8 mouse cellular contexts compared by ENCODE assay signal in the genomic region with DNA sequence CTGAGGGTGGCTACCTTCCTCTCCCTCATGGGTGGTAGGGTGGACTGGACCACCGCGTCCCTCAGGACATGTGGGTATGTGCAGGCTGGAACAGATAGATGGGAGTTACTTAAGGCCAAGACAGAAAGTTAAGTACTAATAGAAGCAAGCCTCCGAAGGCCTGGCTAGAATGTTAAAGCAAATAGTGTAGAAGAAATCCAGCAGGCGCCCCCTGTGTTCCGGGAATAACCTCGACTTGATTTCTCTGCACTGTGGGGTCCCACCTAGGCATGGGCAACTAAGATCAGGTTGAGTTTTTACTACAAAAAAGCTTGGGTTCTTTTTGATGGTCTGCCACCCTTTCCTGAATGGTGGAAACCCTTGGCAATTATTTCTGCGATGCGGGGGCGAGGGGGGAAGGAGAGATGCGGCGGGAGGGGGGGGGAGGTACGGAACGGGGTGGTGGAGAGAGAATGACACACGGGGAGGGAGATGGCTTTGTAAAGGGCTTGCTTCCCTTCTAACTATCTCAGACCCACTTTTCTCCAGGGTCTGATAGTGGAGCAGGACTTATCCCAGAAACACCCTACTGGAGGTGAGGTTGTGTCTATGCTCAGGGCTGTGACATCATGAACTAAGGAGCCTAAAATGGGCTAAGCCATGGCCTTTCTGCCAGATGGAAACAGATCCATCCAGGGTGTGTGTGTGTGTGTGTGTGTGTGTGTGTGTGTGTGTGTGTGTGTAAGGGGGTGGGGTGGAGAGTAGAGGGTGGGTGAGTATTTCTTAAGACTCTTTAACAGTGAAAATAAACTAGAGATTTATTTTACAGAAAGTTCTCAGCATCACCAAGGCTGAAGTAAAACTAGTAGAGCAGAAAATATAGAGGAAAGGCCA. TPM values are rescaled to one million over a fixed set of nuclear protein-coding genes. Genes with fewer than 3 reads are reported as not detected.
DNase-seq lines count a peak whose midpoint lies in the region; ATAC-seq and TF ChIP-seq lines count a peak whose summit lies in the region.

No protein-coding gene starts in this region.

- H3K9me3 ChIP-seq in embryonic facial prominence, embryonic 11.5 days (replicated peaks; ENCODE audit: control insufficient read depth, low read length) = no peaks in the 10 kb centered on the region
- no peaks in the 10 kb centered on the region for H3K9me3 ChIP-seq in hindbrain, embryonic 11.5 days (ENCODE audit: control insufficient read depth, low read length)
- H3K9me3 ChIP-seq in midbrain, postnatal 0 days (ENCODE audit: low read length) = no peaks in the 10 kb centered on the region

- peaks cover 2% of the 10 kb centered on the region for H3K4me1 ChIP-seq in embryonic facial prominence, embryonic 11.5 days (ENCODE audit: control insufficient read depth, insufficient read depth, low read length)
- peaks cover 6% of the 10 kb centered on the region; the same call in 1 of the 2 replicates for H3K4me1 ChIP-seq in hindbrain, embryonic 11.5 days (replicated peaks; ENCODE audit: control insufficient read depth, insufficient read depth, low read length)
- peaks cover 14% of the 10 kb centered on the region for H3K4me1 ChIP-seq in midbrain, postnatal 0 days (ENCODE audit: insufficient read depth, low read length)

- H3K4me2 ChIP-seq in embryonic facial prominence, embryonic 11.5 days (ENCODE audit: low read depth, low read length) = no peak overlapping the region
- no peak overlapping the region for H3K4me2 ChIP-seq in hindbrain, embryonic 11.5 days (replicated peaks; ENCODE audit: low read depth, low read length)
- no peak overlapping the region for H3K4me2 ChIP-seq in midbrain, postnatal 0 days (ENCODE audit: low read depth, low read length, poor library complexity, severe bottlenecking)

- peak; percentile 10; the same call in 1 of the 2 replicates for ATAC-seq in embryonic facial prominence, embryonic 11.5 days (replicated peaks; ENCODE audit: insufficient number of reproducible peaks, low FRiP score, low TSS enrichment, low read depth)
- ATAC-seq in hindbrain, embryonic 11.5 days (ENCODE audit: low FRiP score) = 0 out of 2 replicates have a peak, but pooled peaks have one; percentile 21
- ATAC-seq in midbrain, postnatal 0 days (ENCODE audit: low FRiP score) = 0 out of 2 replicates have a peak, but pooled peaks have one; percentile 39

- H3K36me3 ChIP-seq in embryonic facial prominence, embryonic 11.5 days (replicated peaks; ENCODE audit: control insufficient read depth, insufficient read depth, low read depth, low read length) = no peaks in the 10 kb centered on the region
- no peaks in the 10 kb centered on the region for H3K36me3 ChIP-seq in hindbrain, embryonic 11.5 days (ENCODE audit: control insufficient read depth, insufficient read depth, low read length)
- H3K36me3 ChIP-seq in midbrain, postnatal 0 days (ENCODE audit: insufficient read depth, low read length) = no peaks in the 10 kb centered on the region

- TF ChIP-seq CTCF in layer of hippocampus, adult 2 months (conservative IDR thresholded peaks at IDR 0.05) = 0 out of 2 replicates have a peak, but pooled peaks have one; percentile 22
- TF ChIP-seq CTCF in midbrain, postnatal 0 days (IDR thresholded peaks at IDR 0.05) = 0 out of 2 replicates have a peak, but pooled peaks have one; percentile 13

- 80% methylated on average over 14 of the region's 14 CpGs for WGBS in embryonic facial prominence, embryonic 11.5 days
- WGBS in hindbrain, embryonic 11.5 days = 88% methylated on average over 13 of the region's 14 CpGs
- 66% methylated on average over 13 of the region's 14 CpGs for WGBS in midbrain, postnatal 0 days

- H3K27me3 ChIP-seq in embryonic facial prominence, embryonic 11.5 days (ENCODE audit: control insufficient read depth, insufficient read depth, low read length) = no peaks in the 10 kb centered on the region
- no peaks in the 10 kb centered on the region for H3K27me3 ChIP-seq in hindbrain, embryonic 11.5 days (ENCODE audit: control insufficient read depth, insufficient read depth, low read length)
- H3K27me3 ChIP-seq in midbrain, postnatal 0 days (ENCODE audit: insufficient read depth, low read length) = no peaks in the 10 kb centered on the region

- no peak overlapping the region for H3K9ac ChIP-seq in embryonic facial prominence, embryonic 11.5 days (replicated peaks; ENCODE audit: low read length)
- H3K9ac ChIP-seq in hindbrain, embryonic 11.5 days (ENCODE audit: low read depth, low read length) = no peak overlapping the region
- H3K9ac ChIP-seq in midbrain, postnatal 0 days (replicated peaks; ENCODE audit: low read length, poor library complexity, severe bottlenecking) = no peak overlapping the region

- no peak for DNase-seq in layer of hippocampus, adult 2 months (ENCODE audit: low spot score in 2 of 2)
- DNase-seq in layer of hippocampus, adult 8-10 months (ENCODE audit: low spot score in 2 of 2) = no peak
- no peak for DNase-seq in embryonic facial prominence, embryonic 11.5 days (ENCODE audit: low spot score)
- peak; percentile 15 for DNase-seq in hindbrain, embryonic 11.5 days (ENCODE audit: low spot score)
- DNase-seq in midbrain, postnatal 0 days (ENCODE audit: low spot score) = no peak
- no peak for DNase-seq in natural killer cell, adult 2 months (ENCODE audit: low spot score in 2 of 2)
- DNase-seq in gastrocnemius, adult 18-20 months (ENCODE audit: low spot score) = no peak
- DNase-seq in gastrocnemius, postnatal 4 days (ENCODE audit: low spot score in 2 of 2) = no peak

- H3K4me3 ChIP-seq in layer of hippocampus, adult 2 months = no peak overlapping the region; the same call in 1 of the 2 replicates
- no peak overlapping the region for H3K4me3 ChIP-seq in embryonic facial prominence, embryonic 11.5 days (ENCODE audit: low read depth, low read length)
- no peak overlapping the region for H3K4me3 ChIP-seq in hindbrain, embryonic 11.5 days (ENCODE audit: low read depth, low read length)
- no peak overlapping the region for H3K4me3 ChIP-seq in midbrain, postnatal 0 days (ENCODE audit: low read depth, low read length)

- H3K27ac ChIP-seq in layer of hippocampus, adult 2 months = peak overlapping the region; percentile 91
- H3K27ac ChIP-seq in embryonic facial prominence, embryonic 11.5 days (replicated peaks; ENCODE audit: low read depth, low read length) = 0 out of 2 replicates have a peak overlapping the region, but pooled peaks have one; percentile 20
- H3K27ac ChIP-seq in hindbrain, embryonic 11.5 days (ENCODE audit: low read depth, low read length) = 0 out of 2 replicates have a peak overlapping the region, but pooled peaks have one; percentile 0
- peak overlapping the region; percentile 82 for H3K27ac ChIP-seq in midbrain, postnatal 0 days (ENCODE audit: low read depth, low read length)

RNA-seq across cellular contexts. Expression of a gene that starts 40.0 kb away (rescaled TPM):
- 100 to 1,000 TPM; 118 to 119 TPM for total RNA-seq in layer of hippocampus, adult 2 months (2021)
- total RNA-seq in layer of hippocampus, adult 8-10 months (2022) = 100 to 1,000 TPM; 101 to 108 (median 106) TPM
- 88.4 and 96.2 TPM in 2 replicates for polyA plus RNA-seq in embryonic facial prominence, embryonic 11.5 days (2014; fragmentation: Nextera tagmentation; extraction: Ambion mirVana)
- polyA plus RNA-seq in hindbrain, embryonic 11.5 days (2014; fragmentation: Nextera tagmentation; extraction: Ambion mirVana) = 66.9 and 82.4 TPM in 2 replicates
- total RNA-seq in midbrain, postnatal 0 days (2014; rRNA removed) = 19.5 and 19.8 TPM in 2 replicates
- 77.3 and 96.7 TPM in 2 replicates for polyA plus RNA-seq in midbrain, postnatal 0 days (2015; fragmentation: Nextera tagmentation; extraction: Ambion mirVana)
- total RNA-seq in gastrocnemius, adult 18-20 months (2021) = 10 to 100 TPM; 16.4 to 16.5 TPM
- 10 to 100 TPM; 47.6 to 48.9 TPM for total RNA-seq in gastrocnemius, postnatal 4 days (2021)

Comparison
In these comparisons a context has a peak if more than half of its experiments do, and no peak if none do; other contexts are left out.
1. H3K27ac ChIP-seq: peak in every context shown above with its lines; median percentile 91 in layer of hippocampus, adult 2 months; 82 in midbrain, postnatal 0 days; 20 in embryonic facial prominence, embryonic 11.5 days; 0 in hindbrain, embryonic 11.5 days.